Mouse (Mus musculus): ENCODE measurements around the gene Lin37. TPM values are rescaled to one million over a fixed set of nuclear protein-coding genes. Genes with fewer than 3 reads are reported as not detected.

Lin37 gene
- total and polyA plus RNA-seq, 3 experiments = 24.9 to 82.7 (median 78.0) TPM

- TF ChIP-seq TAL1 (conservative IDR thresholded peaks at IDR 0.05; ENCODE audit: low read depth, low read length) (no peak), GATA1 (IDR thresholded peaks at IDR 0.05; ENCODE audit: borderline replicate concordance, low read length) (no peak), GATA2 (IDR thresholded peaks at IDR 0.05; ENCODE audit: borderline replicate concordance, low read depth, low read length) (no peak), POLR2AphosphoS5 (IDR thresholded peaks at IDR 0.05; ENCODE audit: insufficient replicate concordance, low read depth, low read length) (no peak), CTCF (IDR thresholded peaks at IDR 0.05; ENCODE audit: low read depth, low read length) (no peak)
- Histone ChIP-seq H3K4me1 (ENCODE audit: insufficient read depth, low read depth, low read length) (peaks cover 52% of the 10 kb centered on the region), H3K36me3 (replicated peaks) (peaks cover 99% of the 10 kb centered on the region), H3K4me3 (ENCODE audit: low read depth, low read length) (0 out of 2 replicates have a peak overlapping the region, but pooled peaks have one; percentile 10), H3K27me3 (ENCODE audit: insufficient read depth, low read length) (no peaks in the 10 kb centered on the region), H3K9me3 (replicated peaks) (no peaks in the 10 kb centered on the region)
- ATAC-seq (ENCODE audit: extremely low read depth, insufficient number of reproducible peaks, low FRiP score, poor library complexity, severe bottlenecking) (no peak), DNase-seq (ENCODE audit: low spot score) (no peak)
Measured at GRCm38 (mm10) chr7:30581547-30581946, 21.9 kb upstream of the Lin37 start.

GRCm38 (mm10) chr7:30579950-30580349 lies 20.3 kb upstream of the Lin37 start:
- TF ChIP-seq GATA2 (IDR thresholded peaks at IDR 0.05; ENCODE audit: borderline replicate concordance, low read depth, low read length) (no peak), POLR2AphosphoS5 (IDR thresholded peaks at IDR 0.05; ENCODE audit: insufficient replicate concordance, low read depth, low read length) (no peak), CTCF (IDR thresholded peaks at IDR 0.05; ENCODE audit: low read depth, low read length) (no peak), GATA1 (IDR thresholded peaks at IDR 0.05; ENCODE audit: borderline replicate concordance, low read length) (no peak), TAL1 (conservative IDR thresholded peaks at IDR 0.05; ENCODE audit: low read depth, low read length) (no peak)
- no peak overlapping the region for H3K4me3 ChIP-seq (ENCODE audit: low read depth, low read length)
- H3K27me3 ChIP-seq (ENCODE audit: insufficient read depth, low read length) = no peaks in the 10 kb centered on the region
- peaks cover 99% of the 10 kb centered on the region for H3K36me3 ChIP-seq (replicated peaks)
- H3K9me3 ChIP-seq (replicated peaks) = no peaks in the 10 kb centered on the region
- H3K4me1 ChIP-seq (ENCODE audit: insufficient read depth, low read depth, low read length) = peaks cover 41% of the 10 kb centered on the region
- DNase-seq (ENCODE audit: low spot score) (no peak), ATAC-seq (ENCODE audit: extremely low read depth, insufficient number of reproducible peaks, low FRiP score, poor library complexity, severe bottlenecking) (no peak)

GRCm38 (mm10) chr7:30572969-30573368 lies 13.3 kb upstream of the Lin37 start:
- H3K4me3 ChIP-seq (ENCODE audit: low read depth, low read length) = no peak overlapping the region
- no peaks in the 10 kb centered on the region for H3K9me3 ChIP-seq (replicated peaks)
- peaks cover 28% of the 10 kb centered on the region for H3K4me1 ChIP-seq (ENCODE audit: insufficient read depth, low read depth, low read length)
- DNase-seq (ENCODE audit: low spot score) = no peak
- H3K36me3 ChIP-seq (replicated peaks) = peaks cover 100% of the 10 kb centered on the region
- ATAC-seq (ENCODE audit: extremely low read depth, insufficient number of reproducible peaks, low FRiP score, poor library complexity, severe bottlenecking) = no peak
- TF ChIP-seq CTCF (IDR thresholded peaks at IDR 0.05; ENCODE audit: low read depth, low read length) (no peak), GATA2 (IDR thresholded peaks at IDR 0.05; ENCODE audit: borderline replicate concordance, low read depth, low read length) (no peak)
- H3K27me3 ChIP-seq (ENCODE audit: insufficient read depth, low read length) = no peaks in the 10 kb centered on the region

- no peak for ATAC-seq (ENCODE audit: extremely low read depth, insufficient number of reproducible peaks, low FRiP score, poor library complexity, severe bottlenecking)
Measured at GRCm38 (mm10) chr7:30572389-30572788, 12.8 kb upstream of the Lin37 start.

GRCm38 (mm10) chr7:30567555-30567954 lies 7.9 kb upstream of the Lin37 start:
- Histone ChIP-seq H3K4me1 (ENCODE audit: insufficient read depth, low read depth, low read length) (peaks cover 50% of the 10 kb centered on the region), H3K4me3 (ENCODE audit: low read depth, low read length) (no peak overlapping the region), H3K36me3 (replicated peaks) (peaks cover 87% of the 10 kb centered on the region), H3K9me3 (replicated peaks) (no peaks in the 10 kb centered on the region), H3K27me3 (ENCODE audit: insufficient read depth, low read length) (no peaks in the 10 kb centered on the region)
- ATAC-seq (ENCODE audit: extremely low read depth, insufficient number of reproducible peaks, low FRiP score, poor library complexity, severe bottlenecking) = no peak
- DNase-seq (ENCODE audit: low spot score) = no peak
- no peak for TF ChIP-seq GATA1 (IDR thresholded peaks at IDR 0.05; ENCODE audit: borderline replicate concordance, low read length)
- no peak for TF ChIP-seq CTCF (IDR thresholded peaks at IDR 0.05; ENCODE audit: low read depth, low read length)
- TF ChIP-seq POLR2AphosphoS5 (IDR thresholded peaks at IDR 0.05; ENCODE audit: insufficient replicate concordance, low read depth, low read length) = no peak
- TF ChIP-seq GATA2 (IDR thresholded peaks at IDR 0.05; ENCODE audit: borderline replicate concordance, low read depth, low read length) = no peak
- no peak for TF ChIP-seq TAL1 (conservative IDR thresholded peaks at IDR 0.05; ENCODE audit: low read depth, low read length)

More at GRCm38 (mm10) chr7:30572389-30572788, 12.8 kb upstream of the Lin37 start:
- H3K4me1 ChIP-seq (ENCODE audit: insufficient read depth, low read depth, low read length) = peaks cover 31% of the 10 kb centered on the region
- peaks cover 99% of the 10 kb centered on the region for H3K36me3 ChIP-seq (replicated peaks)
- TF ChIP-seq GATA1 (IDR thresholded peaks at IDR 0.05; ENCODE audit: borderline replicate concordance, low read length) = no peak
- TF ChIP-seq CTCF (IDR thresholded peaks at IDR 0.05; ENCODE audit: low read depth, low read length) = no peak
- no peak for TF ChIP-seq POLR2AphosphoS5 (IDR thresholded peaks at IDR 0.05; ENCODE audit: insufficient replicate concordance, low read depth, low read length)
- no peak for TF ChIP-seq TAL1 (conservative IDR thresholded peaks at IDR 0.05; ENCODE audit: low read depth, low read length)
- no peak for TF ChIP-seq GATA2 (IDR thresholded peaks at IDR 0.05; ENCODE audit: borderline replicate concordance, low read depth, low read length)
- DNase-seq (ENCODE audit: low spot score) = no peak
- no peaks in the 10 kb centered on the region for H3K27me3 ChIP-seq (ENCODE audit: insufficient read depth, low read length)
- H3K4me3 ChIP-seq (ENCODE audit: low read depth, low read length) = no peak overlapping the region
- H3K9me3 ChIP-seq (replicated peaks) = no peaks in the 10 kb centered on the region

- 0 out of 2 replicates have a peak overlapping the region, but pooled peaks have one; percentile 8 for H3K4me3 ChIP-seq (ENCODE audit: low read depth, low read length)
- no peak for DNase-seq (ENCODE audit: low spot score)
- H3K27me3 ChIP-seq (ENCODE audit: insufficient read depth, low read length) = no peaks in the 10 kb centered on the region
- ATAC-seq (ENCODE audit: extremely low read depth, insufficient number of reproducible peaks, low FRiP score, poor library complexity, severe bottlenecking) = no peak
- peaks cover 77% of the 10 kb centered on the region for H3K36me3 ChIP-seq (replicated peaks)
- peaks cover 46% of the 10 kb centered on the region for H3K4me1 ChIP-seq (ENCODE audit: insufficient read depth, low read depth, low read length)
- TF ChIP-seq GATA2 (IDR thresholded peaks at IDR 0.05; ENCODE audit: borderline replicate concordance, low read depth, low read length) (no peak), TAL1 (conservative IDR thresholded peaks at IDR 0.05; ENCODE audit: low read depth, low read length) (no peak), CTCF (IDR thresholded peaks at IDR 0.05; ENCODE audit: low read depth, low read length) (no peak), GATA1 (IDR thresholded peaks at IDR 0.05; ENCODE audit: borderline replicate concordance, low read length) (no peak), POLR2AphosphoS5 (IDR thresholded peaks at IDR 0.05; ENCODE audit: insufficient replicate concordance, low read depth, low read length) (no peak)
- H3K9me3 ChIP-seq (replicated peaks) = no peaks in the 10 kb centered on the region
Measured at GRCm38 (mm10) chr7:30566033-30566432, 6.4 kb upstream of the Lin37 start.

Data from G1E (cell line).